Mouse (Mus musculus): Measurements from ENCODE around the gene Dcbld1.

DNA sequence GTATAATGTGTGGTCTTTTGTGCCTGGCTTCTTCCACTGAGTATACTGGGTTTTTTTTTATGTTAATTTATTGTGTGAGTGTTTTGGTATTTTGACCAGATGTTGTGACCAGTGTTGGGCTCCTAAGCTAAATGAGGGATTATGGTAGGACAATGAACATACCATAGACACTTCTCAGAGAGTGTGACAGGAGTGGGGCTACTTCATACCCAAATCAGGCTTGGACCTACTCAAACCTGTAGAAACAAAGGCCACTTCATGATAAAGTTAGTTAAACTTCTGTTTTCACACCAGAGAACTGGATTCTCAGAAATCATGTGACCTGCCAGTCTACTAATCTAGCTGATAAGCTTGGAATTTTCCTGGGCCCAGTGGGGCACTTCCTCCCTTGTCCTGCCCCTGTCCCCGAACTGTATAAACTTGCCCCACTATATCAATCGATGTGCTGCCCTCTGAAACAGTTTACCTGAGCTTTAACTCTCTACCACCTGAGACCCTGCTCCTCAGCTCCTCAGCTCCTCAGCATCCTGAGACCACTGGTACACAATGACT is 18.1 kb upstream of the Dcbld1 start:
- TF ChIP-seq CTCF (IDR thresholded peaks at IDR 0.05; ENCODE audit: low read depth) (no peak), EP300 (IDR thresholded peaks at IDR 0.05; ENCODE audit: low read depth) (no peak)
